Mouse (Mus musculus) layer of hippocampus, adult 11-12 months (tissue): ENCODE measurements around the gene Gm12695.
A peak's percentile ranks its signal among the peaks of the same experiment; 100 is the strongest.

Experiments
- DNase-seq: peaks from one replicate; pipeline ENCODE4 v3.0.0; 2022; ENCODE audit warnings: low spot score

Gene Gm12695

DNA sequence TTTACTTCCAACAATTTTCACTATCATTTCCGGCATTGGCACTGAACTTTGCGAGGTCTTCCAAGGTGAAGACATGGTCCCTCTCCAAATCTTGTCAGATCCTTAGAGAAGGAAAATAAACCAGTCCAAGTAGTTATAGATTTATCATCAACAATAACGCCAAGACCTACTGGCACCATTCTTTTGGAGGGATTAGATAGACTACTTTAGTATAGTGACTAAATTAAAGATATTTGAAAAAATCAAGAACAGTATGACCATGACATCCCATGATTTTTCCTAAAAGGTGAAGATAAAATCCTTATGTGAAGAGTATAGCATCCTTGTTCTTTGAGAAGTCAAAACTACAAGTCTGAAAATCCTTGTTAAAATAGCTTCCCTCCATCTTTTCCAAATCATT lies at the start of gene Gm12695:
Gene Gm12695, minus strand, starts transcription at position 101 of the 400 bp plus-strand sequence.
- DNase-seq, result no peak

- no peak for DNase-seq
Measured at GRCm38 (mm10) chr4:96825540-96826045, 40.6 kb upstream of the Gm12695 start.

GRCm38 (mm10) chr4:96806824-96807808 lies 22.1 kb upstream of the Gm12695 start:
- DNase-seq, result no peak

DNA sequence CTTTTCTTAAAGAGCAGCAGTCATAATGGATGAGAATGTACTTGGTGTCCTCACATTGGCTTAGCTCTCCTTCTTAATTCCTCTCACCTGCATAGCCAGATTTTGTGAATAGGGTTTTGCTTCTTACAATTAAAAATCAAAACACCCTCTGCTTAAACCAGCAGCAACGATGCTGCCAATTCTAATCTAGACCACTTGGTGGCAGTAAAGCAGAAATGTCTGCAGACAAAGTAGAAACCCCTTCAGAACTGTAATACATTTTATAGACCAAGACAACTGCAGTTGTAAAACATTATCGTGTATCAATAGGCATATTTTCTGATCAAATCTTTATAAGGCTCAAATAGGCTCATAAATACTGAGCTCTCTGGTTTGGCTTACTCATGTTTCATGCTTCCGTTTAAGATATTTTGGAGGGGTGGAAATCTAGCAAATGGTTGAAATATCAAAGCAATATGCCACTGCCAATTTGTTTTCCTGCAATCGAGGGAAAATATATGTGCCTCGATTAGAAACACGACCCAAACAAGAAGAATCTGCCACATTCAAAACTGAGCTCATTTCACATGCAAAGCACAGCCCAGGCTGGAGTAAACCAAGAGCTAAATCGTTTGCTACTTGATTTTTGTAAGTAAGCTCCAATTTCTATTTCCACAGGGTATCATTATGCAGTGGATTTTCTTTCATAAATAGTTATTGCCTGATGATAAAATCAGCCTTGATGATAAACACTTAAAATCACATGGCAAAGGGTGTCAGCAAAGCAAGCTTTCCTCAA lies 14.6 kb upstream of the Gm12695 start:
- DNase-seq, result peak; percentile 67

GRCm38 (mm10) chr4:96797583-96797982 lies 12.6 kb upstream of the Gm12695 start:
- peak; percentile 25 for DNase-seq

- DNase-seq, result no peak
Measured at GRCm38 (mm10) chr4:96791301-96791700, 6.3 kb upstream of the Gm12695 start.

- DNase-seq, result no peak
Measured at GRCm38 (mm10) chr4:96789905-96790304, 4.9 kb upstream of the Gm12695 start.

DNA sequence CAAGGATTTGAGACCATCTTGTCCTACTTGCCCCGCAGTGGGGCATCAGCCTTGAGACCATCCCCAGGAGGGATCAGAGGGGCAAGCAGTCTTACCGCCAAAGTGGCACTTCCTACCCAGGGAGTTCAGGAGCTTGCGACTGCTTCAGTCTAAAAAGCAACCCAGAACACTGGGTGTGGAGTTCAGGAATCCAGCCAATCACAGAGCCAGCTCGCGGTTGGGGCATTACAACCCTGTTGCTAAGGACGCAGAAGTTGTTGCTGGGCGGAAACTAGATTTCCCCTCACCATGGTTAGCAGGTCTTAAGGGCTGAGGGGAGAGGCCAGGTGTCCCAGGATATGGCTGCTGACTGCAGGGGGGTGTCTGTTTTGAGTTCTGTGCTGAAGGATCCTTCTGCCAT lies 1.6 kb upstream of the Gm12695 start:
- DNase-seq, result no peak

GRCm38 (mm10) chr4:96772966-96773566 lies 11.9 kb downstream of the Gm12695 start:
- no peak for DNase-seq

GRCm38 (mm10) chr4:96766396-96766998 lies 18.5 kb downstream of the Gm12695 start:
- DNase-seq, result peak; percentile 34

- no peak for DNase-seq
Measured at GRCm38 (mm10) chr4:96751953-96752352, 33.0 kb downstream of the Gm12695 start.

DNA sequence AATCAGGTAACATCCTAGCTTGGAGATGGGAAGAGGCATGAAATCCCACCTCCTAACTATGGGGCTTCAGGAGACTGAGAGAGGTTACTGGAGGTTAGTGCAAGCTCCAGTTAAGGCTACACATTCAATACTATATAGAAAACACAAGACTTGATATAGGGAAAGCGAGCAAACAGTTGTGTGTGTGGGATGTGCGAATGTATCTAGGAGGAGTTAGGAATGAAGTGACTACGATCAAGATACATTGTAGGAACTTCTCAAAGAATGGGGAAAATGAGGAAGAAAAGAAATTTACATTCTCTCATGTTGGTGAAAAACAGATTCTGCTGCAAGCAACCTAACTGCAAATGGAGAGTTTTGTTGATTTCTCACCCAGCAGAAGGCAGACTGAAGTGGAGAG lies 44.5 kb downstream of the Gm12695 start:
- no peak for DNase-seq

DNA sequence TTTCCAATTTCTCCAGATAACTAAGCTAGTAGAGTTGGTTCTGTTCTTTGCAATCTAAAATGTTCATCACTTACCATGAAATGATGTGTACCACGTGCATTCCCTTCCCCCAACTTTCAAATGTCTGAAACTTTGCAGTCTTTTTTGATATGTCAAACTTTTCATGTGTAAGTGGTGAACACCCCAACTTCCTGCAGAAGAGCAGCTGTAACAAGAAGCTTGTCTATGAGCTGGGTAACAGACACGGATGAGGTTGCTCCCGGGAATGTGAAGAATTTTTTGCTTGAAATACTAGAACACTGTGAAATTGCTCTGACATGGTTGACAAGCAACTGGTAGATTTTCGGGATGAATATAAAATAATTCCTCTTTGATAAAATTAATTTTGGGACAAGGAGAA lies 55.7 kb downstream of the Gm12695 start:
- no peak for DNase-seq

DNA sequence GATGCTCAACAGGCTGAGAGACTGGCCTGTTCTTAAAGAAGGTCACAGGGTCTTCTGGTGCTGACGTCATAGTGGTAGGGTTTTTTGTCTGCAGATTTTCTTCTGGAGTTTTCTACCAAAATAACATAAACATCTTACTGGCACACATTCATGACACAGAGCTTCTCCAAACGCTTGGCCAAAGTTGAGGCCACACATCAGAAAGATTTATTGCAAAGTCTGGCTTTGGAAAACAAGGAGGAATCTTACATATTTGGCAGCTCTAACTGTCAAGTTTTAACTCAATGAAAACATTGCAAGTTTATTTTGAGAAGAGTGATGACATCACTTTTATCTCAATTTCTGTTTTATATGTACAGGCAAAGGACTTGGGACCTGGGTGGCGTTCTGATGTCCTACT lies 56.8 kb downstream of the Gm12695 start:
- no peak for DNase-seq

GRCm38 (mm10) chr4:96725415-96726055 lies 59.5 kb downstream of the Gm12695 start:
- no peak for DNase-seq

DNA sequence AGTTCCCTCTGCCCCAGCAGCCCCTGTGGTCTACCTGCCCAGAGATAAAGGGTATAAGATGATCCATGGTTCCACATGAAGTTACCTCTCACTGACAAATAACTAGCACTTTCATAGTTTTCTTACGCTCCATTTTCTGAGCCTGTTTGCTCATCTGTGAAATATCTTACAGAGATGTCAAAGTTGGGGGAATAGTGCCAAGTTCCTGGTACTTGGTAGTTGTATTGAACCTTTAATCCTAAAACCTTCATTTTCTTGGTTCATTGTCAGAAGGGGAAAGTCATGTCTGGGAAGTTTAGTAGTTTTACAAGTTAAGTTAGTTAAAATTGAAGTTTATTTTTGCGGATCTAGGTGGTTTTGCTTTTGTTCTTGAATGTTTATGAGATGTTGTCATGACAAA lies 62.7 kb downstream of the Gm12695 start:
- no peak for DNase-seq

GRCm38 (mm10) chr4:96718977-96719966 lies 65.7 kb downstream of the Gm12695 start:
- peak; percentile 59 for DNase-seq

- DNase-seq, result no peak
Measured at GRCm38 (mm10) chr4:96718503-96718902, 66.5 kb downstream of the Gm12695 start.

DNA sequence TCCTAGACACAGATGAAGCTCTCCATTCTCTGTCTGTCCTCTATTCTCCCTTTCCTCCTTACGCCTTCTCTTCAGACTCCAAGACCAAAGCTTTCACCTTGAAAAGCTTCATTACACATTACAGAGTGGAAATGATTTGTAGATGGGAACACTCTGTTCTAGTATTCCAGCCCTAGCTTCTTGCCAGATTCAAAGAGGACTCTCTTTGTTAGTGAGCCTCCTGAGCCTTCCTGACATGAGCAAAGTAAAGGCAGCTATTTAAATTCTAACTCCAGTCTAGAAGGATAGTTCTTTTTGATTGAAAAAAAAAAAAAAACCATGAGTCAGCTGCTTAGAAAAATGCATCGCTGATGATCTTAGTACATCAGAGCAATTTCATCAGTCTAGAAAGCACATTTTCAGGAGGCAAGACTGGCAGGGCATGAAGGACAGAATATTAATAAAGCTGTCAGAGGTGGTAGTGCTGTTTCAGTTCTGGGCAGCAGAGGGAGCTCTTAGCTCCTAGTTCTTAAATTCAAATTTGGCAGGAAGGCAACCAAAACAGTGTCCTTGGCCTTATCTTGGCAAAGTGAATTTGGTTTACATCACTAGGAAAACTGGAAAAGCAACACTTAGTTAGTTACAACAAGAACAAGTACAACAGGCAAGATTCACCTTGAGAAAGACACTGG lies 79.6 kb downstream of the Gm12695 start:
- peak; percentile 75 for DNase-seq

- DNase-seq, result no peak
Measured at GRCm38 (mm10) chr4:96698218-96698561, 86.8 kb downstream of the Gm12695 start.
